Mouse (Mus musculus): ENCODE results near the gene Luzp1. TPM values are rescaled to one million over a fixed set of nuclear protein-coding genes. Genes with fewer than 3 reads are reported as not detected.

The Luzp1 gene
- total RNA-seq (2021), result 10 to 100 TPM; 86.4 to 87.2 TPM
- long read RNA-seq, full-length matches to known transcripts, result 43 of 54 reads
- long read RNA-seq, partial matches to known transcripts, result 1 of 54 reads
- long read RNA-seq, other reads (novel, unspliced or antisense), result 10 of 54 reads

GRCm38 (mm10) chr4:136469371-136469903 is at the start of gene Luzp1:
Gene Luzp1, plus strand, starts transcription at chr4:136469761.
- peak; percentile 90 to 97 for DNase-seq (ENCODE audit: low spot score in 2 of 2)

- DNase-seq (ENCODE audit: low spot score in 2 of 2), result no peak
Observed at GRCm38 (mm10) chr4:136423224-136423623, 46.3 kb upstream of the Luzp1 start, which contains the start of gene Htr1d. Gene Htr1d, plus strand, starts transcription at chr4:136423524.

- DNase-seq (ENCODE audit: low spot score in 2 of 2), result no peak
Observed at GRCm38 (mm10) chr4:136424120-136424999, 45.2 kb upstream of the Luzp1 start.

GRCm38 (mm10) chr4:136425000-136425288 is 44.6 kb upstream of the Luzp1 start:
- no peak for DNase-seq (ENCODE audit: low spot score in 2 of 2)

GRCm38 (mm10) chr4:136430609-136431375 is 38.8 kb upstream of the Luzp1 start:
- no peak for DNase-seq (ENCODE audit: low spot score in 2 of 2)

GRCm38 (mm10) chr4:136431376-136431693 is 38.2 kb upstream of the Luzp1 start:
- DNase-seq (ENCODE audit: low spot score in 2 of 2), result peak in 1 of 2 experiments; percentile 53

GRCm38 (mm10) chr4:136434029-136434428 is 35.5 kb upstream of the Luzp1 start:
- no peak for DNase-seq (ENCODE audit: low spot score in 2 of 2)

GRCm38 (mm10) chr4:136439106-136439505 is 30.5 kb upstream of the Luzp1 start:
- no peak for DNase-seq (ENCODE audit: low spot score in 2 of 2)

- DNase-seq (ENCODE audit: low spot score in 2 of 2), result no peak
Observed at GRCm38 (mm10) chr4:136441354-136442043, 28.1 kb upstream of the Luzp1 start.

GRCm38 (mm10) chr4:136444561-136444960 is 25.0 kb upstream of the Luzp1 start:
- DNase-seq (ENCODE audit: low spot score in 2 of 2), result no peak

GRCm38 (mm10) chr4:136449795-136450194 is 19.8 kb upstream of the Luzp1 start:
- DNase-seq (ENCODE audit: low spot score in 2 of 2), result no peak

GRCm38 (mm10) chr4:136450271-136450670 is 19.3 kb upstream of the Luzp1 start:
- DNase-seq (ENCODE audit: low spot score in 2 of 2), result no peak

GRCm38 (mm10) chr4:136451564-136451963 is 18.0 kb upstream of the Luzp1 start:
- DNase-seq (ENCODE audit: low spot score in 2 of 2), result no peak

- DNase-seq (ENCODE audit: low spot score in 2 of 2), result no peak
Observed at GRCm38 (mm10) chr4:136452286-136452685, 17.3 kb upstream of the Luzp1 start.

GRCm38 (mm10) chr4:136452792-136453191 is 16.8 kb upstream of the Luzp1 start:
- no peak for DNase-seq (ENCODE audit: low spot score in 2 of 2)

- peak; percentile 45 to 86 for DNase-seq (ENCODE audit: low spot score in 2 of 2)
Observed at GRCm38 (mm10) chr4:136454850-136455260, 14.7 kb upstream of the Luzp1 start.

- no peak for DNase-seq (ENCODE audit: low spot score in 2 of 2)
Observed at GRCm38 (mm10) chr4:136456516-136457218, 12.9 kb upstream of the Luzp1 start.

GRCm38 (mm10) chr4:136458276-136458675 is 11.3 kb upstream of the Luzp1 start:
- DNase-seq (ENCODE audit: low spot score in 2 of 2), result no peak

GRCm38 (mm10) chr4:136459210-136459609 is 10.4 kb upstream of the Luzp1 start:
- no peak for DNase-seq (ENCODE audit: low spot score in 2 of 2)

GRCm38 (mm10) chr4:136461206-136461605 is 8.4 kb upstream of the Luzp1 start:
- DNase-seq (ENCODE audit: low spot score in 2 of 2), result no peak

- no peak for DNase-seq (ENCODE audit: low spot score in 2 of 2)
Observed at GRCm38 (mm10) chr4:136461761-136462085, 7.8 kb upstream of the Luzp1 start.
